Mouse (Mus musculus) limb, embryonic 11.5 days (tissue): ENCODE measurements around the gene Scube1. TPM values are rescaled to one million over a fixed set of nuclear protein-coding genes. Genes with fewer than 3 reads are reported as not detected.

Experiments
- ATAC-seq: fragments of 200-750 bp; cut with Nextera tagmentation; 2 replicates; pipeline ENCODE4 v1.8.0; 2017; ENCODE audit warnings: low read depth; ENCODE audit not compliant: insufficient number of reproducible peaks, low FRiP score, low TSS enrichment
- DNase-seq: peaks from one replicate; pipeline ENCODE4 v3.0.0-alpha.2; 2015; ENCODE audit warnings: low spot score
- H3K27ac ChIP-seq: fragments of 300-500 bp; sonication (generic); replicated peaks from 2 replicates; pipeline ENCODE4 v1.5.1; 2014; ENCODE audit warnings: low read depth, mild to moderate bottlenecking, low read length
- H3K27me3 ChIP-seq: fragments of 300-500 bp; sonication (generic); 2 replicates; pipeline ENCODE4 v1.6.1; 2014; ENCODE audit warnings: mild to moderate bottlenecking, low read length, mixed read lengths; ENCODE audit not compliant: control insufficient read depth, insufficient read depth
- H3K36me3 ChIP-seq: fragments of 300-500 bp; sonication (generic); 2 replicates; pipeline ENCODE4 v1.6.1; 2014; ENCODE audit warnings: mild to moderate bottlenecking, low read length, moderate library complexity, mixed read lengths; ENCODE audit not compliant: control insufficient read depth, insufficient read depth
- H3K4me1 ChIP-seq: fragments of 300-500 bp; sonication (generic); 2 replicates; pipeline ENCODE4 v1.6.1; 2014; ENCODE audit warnings: low read length, mixed read lengths; ENCODE audit not compliant: control insufficient read depth, insufficient read depth
- H3K4me2 ChIP-seq: fragments of 300-500 bp; sonication (generic); 2 replicates; pipeline ENCODE4 v1.6.1; 2014; ENCODE audit warnings: low read depth, mild to moderate bottlenecking, moderate library complexity; ENCODE audit not compliant: severe bottlenecking
- H3K4me3 ChIP-seq: fragments of 300-500 bp; sonication (generic); 2 replicates; pipeline ENCODE4 v1.5.1; 2014; ENCODE audit warnings: low read depth, low read length
- H3K9ac ChIP-seq: fragments of 300-500 bp; sonication (generic); 2 replicates; pipeline ENCODE4 v1.6.1; 2014; ENCODE audit warnings: mild to moderate bottlenecking, low read length
- H3K9me3 ChIP-seq: fragments of 300-500 bp; sonication (generic); 2 replicates; pipeline ENCODE4 v1.6.1; 2016; ENCODE audit warnings: low read length; ENCODE audit not compliant: control insufficient read depth
- WGBS: fragments of 180-500 bp; shearing (Covaris S2); extraction: QIAGEN DNeasy Blood & Tissue Kit; methylation state at CpG from one replicate; pipeline ENCODE4 v1.1.7; 2014; 5-methylcytosine and 5-hydroxymethylcytosine counted together
- polyA plus RNA-seq: library from polyadenylated mRNA; unstranded; fragments of >200 nt; fragmentation: Nextera tagmentation; extraction: Ambion mirVana; gene quantifications from 2 replicates; pipeline ENCODE4 v1.2.1, GENCODE M21; 2014

Scube1 gene
- polyA plus RNA-seq, 1 experiment from 2014 or later = 62.3 TPM

DNA sequence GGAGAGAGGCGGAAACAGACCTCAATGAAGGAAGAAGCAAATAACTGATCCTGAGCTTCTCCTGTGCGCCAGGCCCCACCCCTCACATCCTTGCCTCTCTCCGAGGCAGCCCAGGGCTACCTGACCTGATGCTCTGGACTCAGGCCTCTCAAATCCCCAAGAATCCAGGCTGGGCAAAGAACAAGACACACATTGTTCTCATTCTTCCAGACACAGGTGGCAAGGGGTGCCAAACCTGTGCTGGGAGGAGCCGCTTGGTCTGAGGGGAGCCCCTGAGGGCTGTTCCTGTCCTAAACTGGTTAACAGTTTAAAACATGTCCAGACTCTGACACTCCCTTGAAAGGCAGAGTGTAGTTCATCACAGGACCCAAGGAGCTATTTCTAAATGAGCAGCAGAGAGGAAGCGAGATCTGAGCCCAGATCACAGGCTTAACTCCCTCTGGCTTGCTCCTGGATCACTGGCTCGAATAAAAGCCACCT, 140.0 kb downstream of the Scube1 start:
- Histone ChIP-seq H3K27me3 (no peaks in the 10 kb centered on the region), H3K9ac (no peak overlapping the region), H3K4me2 (no peak overlapping the region), H3K4me3 (no peak overlapping the region), H3K27ac (no peak overlapping the region), H3K9me3 (peaks cover 2% of the 10 kb centered on the region; the same call in 1 of the 2 replicates), H3K36me3 (peaks cover 38% of the 10 kb centered on the region), H3K4me1 (no peaks in the 10 kb centered on the region)
- no peak for DNase-seq
- no peak for ATAC-seq
- 83% methylated on average over 6 of the region's 6 CpGs for WGBS

DNA sequence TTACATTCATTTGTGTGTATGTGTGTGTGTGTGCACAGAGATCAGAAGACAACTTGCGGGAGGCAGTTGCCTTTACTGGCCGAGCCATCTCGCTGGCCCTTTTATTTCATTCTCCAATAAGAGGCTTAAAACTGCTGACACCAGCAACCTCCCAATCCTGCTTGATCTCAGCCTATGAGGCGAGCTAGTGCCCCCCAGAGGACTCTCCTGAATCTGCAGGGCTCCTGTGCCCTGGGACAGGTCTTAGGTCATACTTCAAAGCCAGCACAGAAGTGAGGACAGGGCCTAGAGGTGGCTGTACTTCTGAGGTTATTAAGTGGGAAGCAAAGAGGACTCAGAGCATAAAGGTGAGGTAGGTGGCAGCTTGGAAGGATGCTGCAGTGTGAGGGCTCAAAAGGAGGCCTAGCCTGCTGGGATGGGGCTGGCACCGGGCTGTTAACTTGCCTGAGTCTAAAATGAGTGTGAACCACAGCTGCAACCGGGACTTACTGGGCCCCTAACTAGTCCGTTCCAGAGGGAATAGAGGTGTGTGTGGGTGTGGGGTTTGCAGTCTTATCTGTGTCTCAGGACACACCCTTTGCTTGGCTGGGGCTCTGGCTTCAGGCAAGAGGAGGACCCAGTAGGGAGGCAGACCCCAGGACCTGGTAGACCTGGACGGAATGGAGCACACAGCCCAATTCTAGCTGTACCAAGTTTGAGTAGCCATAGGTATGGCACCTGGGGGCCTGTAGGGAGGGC, 141.2 kb downstream of the Scube1 start:
- Histone ChIP-seq H3K27ac (no peak overlapping the region), H3K36me3 (peaks cover 38% of the 10 kb centered on the region), H3K27me3 (no peaks in the 10 kb centered on the region), H3K9ac (no peak overlapping the region), H3K4me3 (no peak overlapping the region), H3K4me2 (no peak overlapping the region), H3K9me3 (peaks cover 2% of the 10 kb centered on the region; the same call in 1 of the 2 replicates), H3K4me1 (no peaks in the 10 kb centered on the region)
- 80% methylated on average over 8 of the region's 8 CpGs for WGBS
- ATAC-seq (no peak), DNase-seq (peak; percentile 51)

DNA sequence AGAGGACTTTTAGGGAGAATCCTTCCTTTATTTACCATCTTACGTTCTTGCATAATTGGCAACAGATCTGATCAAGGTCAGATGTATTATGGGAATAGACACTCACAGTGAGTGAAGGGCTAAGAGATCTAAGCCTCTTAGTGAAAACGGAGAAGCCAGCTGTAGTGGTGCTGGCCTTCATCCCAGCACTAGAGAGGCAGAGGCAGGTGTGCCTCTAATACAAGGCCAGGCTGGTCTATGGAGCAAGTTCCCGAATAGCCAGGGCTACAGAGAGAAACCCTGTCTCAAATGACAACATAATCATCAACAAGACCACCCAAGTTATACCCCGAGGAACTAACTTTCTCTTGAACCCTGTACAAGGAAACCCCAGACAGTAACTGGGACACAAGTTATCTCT, 141.9 kb downstream of the Scube1 start:
- Histone ChIP-seq H3K36me3 (peaks cover 33% of the 10 kb centered on the region), H3K9ac (no peak overlapping the region), H3K4me2 (no peak overlapping the region), H3K4me3 (no peak overlapping the region), H3K9me3 (peaks cover 2% of the 10 kb centered on the region; the same call in 1 of the 2 replicates), H3K27me3 (no peaks in the 10 kb centered on the region), H3K4me1 (no peaks in the 10 kb centered on the region), H3K27ac (no peak overlapping the region)
- no peak for DNase-seq
- no peak for ATAC-seq
- WGBS = 88% methylated on average over 4 of the region's 4 CpGs

DNA sequence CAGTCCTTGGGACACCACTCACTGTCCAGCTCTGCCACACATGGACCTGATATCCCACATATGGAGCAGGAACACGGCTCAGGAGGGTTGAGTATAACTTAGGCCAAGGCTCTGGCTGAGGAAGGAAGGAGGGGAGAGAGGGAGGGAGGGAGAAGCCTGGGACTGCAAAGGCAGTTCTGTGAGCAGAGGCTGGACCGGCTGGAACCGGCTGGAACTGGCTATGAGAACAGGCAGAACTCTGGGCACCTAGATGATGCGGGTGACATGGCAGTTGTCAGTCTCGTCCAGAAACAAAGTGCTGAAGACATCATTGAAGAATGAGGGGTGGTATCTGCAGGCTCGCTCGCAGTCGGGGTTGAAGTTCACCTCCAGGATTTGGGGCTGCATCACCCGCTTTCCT, 148.2 kb downstream of the Scube1 start:
- ATAC-seq (no peak), DNase-seq (no peak)
- Histone ChIP-seq H3K9ac (no peak overlapping the region), H3K9me3 (no peaks in the 10 kb centered on the region), H3K27me3 (no peaks in the 10 kb centered on the region), H3K4me2 (no peak overlapping the region), H3K4me1 (no peaks in the 10 kb centered on the region), H3K36me3 (peaks cover 18% of the 10 kb centered on the region), H3K27ac (no peak overlapping the region), H3K4me3 (no peak overlapping the region)
- WGBS = 92% methylated on average over 9 of the region's 9 CpGs

DNA sequence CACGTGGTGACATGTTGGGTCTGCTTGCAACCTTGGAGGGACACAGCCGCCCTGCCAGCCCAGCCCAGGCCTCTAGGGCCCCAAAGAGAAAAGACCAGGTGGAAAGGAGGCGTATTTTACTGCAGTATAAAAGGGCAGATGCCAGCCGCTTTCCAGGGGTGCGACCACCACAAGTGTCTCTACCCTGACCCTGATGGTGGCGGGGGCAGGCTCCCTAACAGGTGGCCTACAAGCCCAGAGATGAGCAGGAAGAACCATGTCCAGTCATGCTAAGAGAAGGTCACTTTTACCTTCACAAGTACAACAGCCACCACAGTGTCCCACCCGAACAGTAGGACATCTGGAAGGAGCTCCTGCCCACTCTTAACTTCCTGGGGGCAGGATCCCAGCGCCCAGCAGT, 149.3 kb downstream of the Scube1 start:
- H3K27ac ChIP-seq = no peak overlapping the region
- no peak overlapping the region for H3K4me2 ChIP-seq
- 97% methylated on average over 8 of the region's 8 CpGs for WGBS
- H3K9me3 ChIP-seq = no peaks in the 10 kb centered on the region
- no peak overlapping the region for H3K4me3 ChIP-seq
- H3K27me3 ChIP-seq = no peaks in the 10 kb centered on the region
- H3K4me1 ChIP-seq = no peaks in the 10 kb centered on the region
- ATAC-seq = no peak
- DNase-seq = no peak
- H3K9ac ChIP-seq = no peak overlapping the region
- H3K36me3 ChIP-seq = peaks cover 11% of the 10 kb centered on the region

DNA sequence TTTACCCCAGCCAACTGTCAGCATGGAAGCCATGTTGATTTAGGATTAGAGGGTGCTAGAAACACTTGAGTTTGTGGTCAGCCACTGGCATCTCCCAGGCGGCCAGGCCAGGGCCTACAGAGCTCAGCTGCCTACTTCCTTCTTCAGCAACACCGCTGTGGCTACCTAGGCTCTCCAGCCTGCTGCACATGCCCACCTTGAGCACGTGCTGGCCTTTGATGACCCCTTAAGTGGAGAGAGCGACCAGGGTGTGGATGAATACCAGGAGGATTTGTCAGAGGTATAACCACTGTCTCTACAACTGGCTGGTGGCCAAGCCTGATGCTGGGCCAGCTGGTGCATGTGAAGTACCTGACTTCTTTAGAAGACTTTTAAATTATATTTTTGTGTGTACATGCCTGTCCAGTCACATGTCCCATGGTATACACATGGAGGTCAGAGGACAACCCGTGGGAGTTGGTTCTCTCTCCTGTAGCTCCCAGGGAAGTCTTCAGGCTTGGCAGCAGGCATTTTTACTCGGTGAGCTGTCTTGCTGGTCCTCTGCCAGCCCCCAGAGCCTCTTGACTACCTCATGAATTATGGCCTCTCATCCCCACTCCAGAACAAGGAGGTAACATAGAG, 150.0 kb downstream of the Scube1 start:
- 86% methylated on average over 6 of the region's 6 CpGs for WGBS
- Histone ChIP-seq H3K4me2 (no peak overlapping the region), H3K4me3 (no peak overlapping the region), H3K27ac (no peak overlapping the region), H3K27me3 (no peaks in the 10 kb centered on the region), H3K9me3 (no peaks in the 10 kb centered on the region), H3K9ac (no peak overlapping the region), H3K36me3 (peaks cover 8% of the 10 kb centered on the region; the same call in 1 of the 2 replicates), H3K4me1 (no peaks in the 10 kb centered on the region)
- DNase-seq (no peak), ATAC-seq (no peak)

DNA sequence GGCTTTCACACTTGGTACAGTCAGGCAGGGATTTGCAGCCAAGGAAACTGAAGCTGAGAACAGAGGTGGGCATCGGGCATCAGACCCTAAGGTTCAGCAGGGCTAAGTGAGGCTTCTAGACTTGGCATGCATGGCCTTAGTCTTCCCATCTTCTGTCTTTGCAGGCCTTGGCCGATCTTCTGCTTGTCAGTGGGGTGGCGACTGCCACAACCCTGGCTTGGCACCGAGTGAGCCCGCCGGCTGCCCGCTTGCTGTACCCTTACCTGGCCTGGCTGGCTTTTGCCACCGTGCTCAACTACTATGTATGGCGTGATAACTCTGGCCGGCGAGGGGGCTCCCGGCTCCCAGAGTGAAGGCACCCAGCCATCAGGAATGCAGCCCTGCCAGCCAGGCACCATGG, 151.2 kb downstream of the Scube1 start:
- Histone ChIP-seq H3K9ac (no peak overlapping the region), H3K36me3 (peaks cover 8% of the 10 kb centered on the region; the same call in 1 of the 2 replicates), H3K9me3 (no peaks in the 10 kb centered on the region), H3K4me3 (no peak overlapping the region), H3K4me1 (no peaks in the 10 kb centered on the region), H3K4me2 (no peak overlapping the region), H3K27ac (no peak overlapping the region), H3K27me3 (no peaks in the 10 kb centered on the region)
- DNase-seq (no peak), ATAC-seq (no peak)
- WGBS = 96% methylated on average over 12 of the region's 12 CpGs

DNA sequence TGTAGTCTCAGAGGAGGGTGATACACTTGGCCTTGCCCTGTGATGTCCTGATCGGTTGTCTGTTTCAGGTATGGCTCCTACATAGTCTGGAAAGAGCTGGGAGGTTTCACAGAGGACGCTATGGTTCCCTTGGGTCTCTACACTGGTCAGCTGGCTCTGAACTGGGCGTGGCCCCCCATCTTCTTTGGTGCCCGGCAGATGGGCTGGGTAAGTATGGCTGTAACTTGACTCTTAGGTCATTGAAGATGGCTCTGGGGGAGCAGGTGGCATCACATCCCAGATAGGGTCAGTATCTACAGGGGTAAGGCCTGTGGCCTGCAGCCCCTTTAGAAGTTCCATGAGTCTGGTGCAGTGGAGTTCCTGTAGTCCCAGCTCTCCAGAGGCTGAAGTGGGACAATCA, 152.7 kb downstream of the Scube1 start:
- no peak overlapping the region for H3K9ac ChIP-seq
- no peak overlapping the region for H3K27ac ChIP-seq
- no peaks in the 10 kb centered on the region for H3K9me3 ChIP-seq
- H3K36me3 ChIP-seq = peaks cover 8% of the 10 kb centered on the region; the same call in 1 of the 2 replicates
- ATAC-seq = no peak
- no peak for DNase-seq
- H3K4me3 ChIP-seq = no peak overlapping the region
- no peaks in the 10 kb centered on the region for H3K27me3 ChIP-seq
- WGBS = 84% methylated on average over 4 of the region's 4 CpGs
- H3K4me2 ChIP-seq = no peak overlapping the region
- no peaks in the 10 kb centered on the region for H3K4me1 ChIP-seq
